Comparison of ENCODE assay signal across 8 mouse cellular contexts in genomic region chr16:45654465-45654864, GRCm38 (mm10). TPM values are rescaled to one million over a fixed set of nuclear protein-coding genes. Genes with fewer than 3 reads are reported as not detected.
DNase-seq lines count a peak whose midpoint lies in the region; ATAC-seq lines count a peak whose summit lies in the region.
"Had no signal": no experiment of that assay in that cellular context is flagged by ENCODE, and none has a peak within 500 bp of the region (broad histone marks: within the 10 kb centered on the region; RNA-seq: fewer than 3 reads in every experiment).

No protein-coding gene starts in this region.

- H3K27me3 ChIP-seq in hindbrain, embryonic 14.5 days (ENCODE audit: control insufficient read depth, insufficient read depth, low read length): peaks cover 13% of the 10 kb centered on the region; the same call in 1 of the 2 replicates
- H3K27me3 ChIP-seq in hindbrain, embryonic 16.5 days (replicated peaks; ENCODE audit: control insufficient read depth, insufficient read depth, low read length): no peaks in the 10 kb centered on the region
- peaks cover 16% of the 10 kb centered on the region for H3K27me3 ChIP-seq in embryonic facial prominence, embryonic 12.5 days
- H3K27me3 ChIP-seq in embryonic facial prominence, embryonic 15.5 days: peaks cover 14% of the 10 kb centered on the region; the same call in 1 of the 2 replicates
- peaks cover 8% of the 10 kb centered on the region; the same call in 1 of the 2 replicates for H3K27me3 ChIP-seq in midbrain, embryonic 11.5 days (ENCODE audit: control insufficient read depth, insufficient read depth, low read length)

- no peaks in the 10 kb centered on the region for H3K9me3 ChIP-seq in hindbrain, embryonic 14.5 days (ENCODE audit: control insufficient read depth, low read length)
- H3K9me3 ChIP-seq in hindbrain, embryonic 16.5 days (ENCODE audit: control insufficient read depth, low read length): no peaks in the 10 kb centered on the region
- H3K9me3 ChIP-seq in embryonic facial prominence, embryonic 12.5 days: no peaks in the 10 kb centered on the region
- no peaks in the 10 kb centered on the region for H3K9me3 ChIP-seq in embryonic facial prominence, embryonic 15.5 days (replicated peaks)
- no peaks in the 10 kb centered on the region for H3K9me3 ChIP-seq in midbrain, embryonic 11.5 days (ENCODE audit: control insufficient read depth, low read length)

- H3K4me3 ChIP-seq in hindbrain, embryonic 14.5 days (replicated peaks; ENCODE audit: low read length): no peak overlapping the region
- H3K4me3 ChIP-seq in hindbrain, embryonic 16.5 days (ENCODE audit: low read length): no peak overlapping the region
- no peak overlapping the region for H3K4me3 ChIP-seq in embryonic facial prominence, embryonic 12.5 days
- H3K4me3 ChIP-seq in embryonic facial prominence, embryonic 15.5 days (replicated peaks): no peak overlapping the region; the same call in 1 of the 2 replicates
- no peak overlapping the region for H3K4me3 ChIP-seq in midbrain, embryonic 11.5 days (ENCODE audit: low read depth, low read length)

- H3K27ac ChIP-seq in hindbrain, embryonic 14.5 days: no peak overlapping the region
- no peak overlapping the region for H3K27ac ChIP-seq in hindbrain, embryonic 16.5 days (ENCODE audit: low read depth, low read length)
- no peak overlapping the region for H3K27ac ChIP-seq in embryonic facial prominence, embryonic 12.5 days
- H3K27ac ChIP-seq in embryonic facial prominence, embryonic 15.5 days (replicated peaks): no peak overlapping the region
- H3K27ac ChIP-seq in midbrain, embryonic 11.5 days (ENCODE audit: low read depth, low read length): no peak overlapping the region

- ATAC-seq in hindbrain, embryonic 14.5 days (ENCODE audit: low FRiP score): peak; percentile 40; the same call in 1 of the 2 replicates
- ATAC-seq in hindbrain, embryonic 16.5 days: no peak
- ATAC-seq in embryonic facial prominence, embryonic 12.5 days (ENCODE audit: insufficient number of reproducible peaks, insufficient read depth, low FRiP score, low TSS enrichment): no peak
- no peak for ATAC-seq in embryonic facial prominence, embryonic 15.5 days (ENCODE audit: insufficient number of reproducible peaks, low FRiP score, low TSS enrichment, low read depth)
- ATAC-seq in midbrain, embryonic 11.5 days (ENCODE audit: low FRiP score): no peak

- H3K4me1 ChIP-seq in hindbrain, embryonic 14.5 days (replicated peaks; ENCODE audit: control insufficient read depth, insufficient read depth, low read length): no peaks in the 10 kb centered on the region; the same call in 1 of the 2 replicates
- H3K4me1 ChIP-seq in hindbrain, embryonic 16.5 days (ENCODE audit: control insufficient read depth, insufficient read depth, low read depth, low read length): peaks cover 5% of the 10 kb centered on the region; the same call in 1 of the 2 replicates
- peaks cover 6% of the 10 kb centered on the region; the same call in 1 of the 2 replicates for H3K4me1 ChIP-seq in embryonic facial prominence, embryonic 12.5 days
- H3K4me1 ChIP-seq in embryonic facial prominence, embryonic 15.5 days: peaks cover 8% of the 10 kb centered on the region; the same call in 1 of the 2 replicates
- peaks cover 2% of the 10 kb centered on the region; the same call in 1 of the 2 replicates for H3K4me1 ChIP-seq in midbrain, embryonic 11.5 days (ENCODE audit: control insufficient read depth, insufficient read depth, low read length)

- DNase-seq in hindbrain, embryonic 14.5 days (ENCODE audit: low spot score): no peak
- DNase-seq in midbrain, embryonic 11.5 days (ENCODE audit: low spot score, missing footprints): peak; percentile 65
- DNase-seq in spleen, postnatal 14 days (ENCODE audit: low spot score in 2 of 2): no peak
- DNase-seq in MN1 (ENCODE audit: low spot score): no peak
- DNase-seq: heart, postnatal 14 days had no signal

- H3K9ac ChIP-seq in hindbrain, embryonic 14.5 days: no peak overlapping the region; the same call in 1 of the 2 replicates
- H3K9ac ChIP-seq in hindbrain, embryonic 16.5 days (ENCODE audit: low read depth, low read length): no peak overlapping the region
- no peak overlapping the region for H3K9ac ChIP-seq in embryonic facial prominence, embryonic 12.5 days
- H3K9ac ChIP-seq in embryonic facial prominence, embryonic 15.5 days: no peak overlapping the region
- no peak overlapping the region for H3K9ac ChIP-seq in midbrain, embryonic 11.5 days (ENCODE audit: low read length)

- H3K4me2 ChIP-seq in hindbrain, embryonic 14.5 days (replicated peaks): 0 out of 2 replicates have a peak overlapping the region, but pooled peaks have one; percentile 55
- no peak overlapping the region; the same call in 1 of the 2 replicates for H3K4me2 ChIP-seq in hindbrain, embryonic 16.5 days (ENCODE audit: low read length)
- peak overlapping the region; percentile 56; the same call in 1 of the 2 replicates for H3K4me2 ChIP-seq in embryonic facial prominence, embryonic 12.5 days (replicated peaks)
- H3K4me2 ChIP-seq in embryonic facial prominence, embryonic 15.5 days (replicated peaks): 0 out of 2 replicates have a peak overlapping the region, but pooled peaks have one; percentile 66
- no peak overlapping the region for H3K4me2 ChIP-seq in midbrain, embryonic 11.5 days

- 64% methylated on average over 9 of the region's 9 CpGs for WGBS in hindbrain, embryonic 14.5 days
- 67% methylated on average over 9 of the region's 9 CpGs for WGBS in hindbrain, embryonic 16.5 days
- 63% methylated on average over 9 of the region's 9 CpGs for WGBS in embryonic facial prominence, embryonic 12.5 days
- 61% methylated on average over 9 of the region's 9 CpGs for WGBS in embryonic facial prominence, embryonic 15.5 days
- 56% methylated on average over 9 of the region's 9 CpGs for WGBS in midbrain, embryonic 11.5 days

- no peaks in the 10 kb centered on the region for H3K36me3 ChIP-seq in hindbrain, embryonic 14.5 days (replicated peaks; ENCODE audit: control insufficient read depth, insufficient read depth)
- no peaks in the 10 kb centered on the region for H3K36me3 ChIP-seq in hindbrain, embryonic 16.5 days (ENCODE audit: control insufficient read depth, insufficient read depth, low read length)
- H3K36me3 ChIP-seq in embryonic facial prominence, embryonic 12.5 days: no peaks in the 10 kb centered on the region
- no peaks in the 10 kb centered on the region for H3K36me3 ChIP-seq in embryonic facial prominence, embryonic 15.5 days
- no peaks in the 10 kb centered on the region for H3K36me3 ChIP-seq in midbrain, embryonic 11.5 days (ENCODE audit: control insufficient read depth, insufficient read depth, low read length)

RNA-seq across cellular contexts. Expression of gene BC016579, which starts 0.6 kb away (rescaled TPM):
- polyA plus RNA-seq in hindbrain, embryonic 14.5 days (2014; fragmentation: Nextera tagmentation; extraction: Ambion mirVana): 0.09 TPM in 1 of 2 replicates, not detected in the other
- not detected in 2 replicates for polyA plus RNA-seq in hindbrain, embryonic 16.5 days (2015; fragmentation: Nextera tagmentation; extraction: Ambion mirVana)
- polyA plus RNA-seq in embryonic facial prominence, embryonic 12.5 days (2016; fragmentation: Nextera tagmentation; extraction: Ambion mirVana): not detected in 2 replicates
- 0.79 and 1.5 TPM in 2 replicates for polyA plus RNA-seq in embryonic facial prominence, embryonic 15.5 days (2015; fragmentation: Nextera tagmentation; extraction: Ambion mirVana)
- 0.08 TPM in 1 of 2 replicates, not detected in the other for polyA plus RNA-seq in midbrain, embryonic 11.5 days (2014; fragmentation: Nextera tagmentation; extraction: Ambion mirVana)

RNA-seq across cellular contexts. Expression of gene Tmprss7, which starts 39.0 kb away (rescaled TPM):
- polyA plus RNA-seq in hindbrain, embryonic 14.5 days (2014; fragmentation: Nextera tagmentation; extraction: Ambion mirVana): 0.53 and 0.59 TPM in 2 replicates
- polyA plus RNA-seq in hindbrain, embryonic 16.5 days (2015; fragmentation: Nextera tagmentation; extraction: Ambion mirVana): 0.50 and 0.87 TPM in 2 replicates
- polyA plus RNA-seq in embryonic facial prominence, embryonic 12.5 days (2016; fragmentation: Nextera tagmentation; extraction: Ambion mirVana): 0.22 and 0.29 TPM in 2 replicates
- polyA plus RNA-seq in embryonic facial prominence, embryonic 15.5 days (2015; fragmentation: Nextera tagmentation; extraction: Ambion mirVana): 0.20 and 0.22 TPM in 2 replicates
- 0.18 and 0.32 TPM in 2 replicates for polyA plus RNA-seq in midbrain, embryonic 11.5 days (2014; fragmentation: Nextera tagmentation; extraction: Ambion mirVana)

RNA-seq across cellular contexts. Expression of gene Gcsam, which starts 44.3 kb away (rescaled TPM):
- 0.08 TPM in 1 of 2 replicates, not detected in the other for polyA plus RNA-seq in hindbrain, embryonic 14.5 days (2014; fragmentation: Nextera tagmentation; extraction: Ambion mirVana)
- polyA plus RNA-seq in hindbrain, embryonic 16.5 days (2015; fragmentation: Nextera tagmentation; extraction: Ambion mirVana): 0.05 TPM in 1 of 2 replicates, not detected in the other
- polyA plus RNA-seq in embryonic facial prominence, embryonic 12.5 days (2016; fragmentation: Nextera tagmentation; extraction: Ambion mirVana): 0.11 and 0.26 TPM in 2 replicates
- 2.7 and 2.8 TPM in 2 replicates for polyA plus RNA-seq in embryonic facial prominence, embryonic 15.5 days (2015; fragmentation: Nextera tagmentation; extraction: Ambion mirVana)
- polyA plus RNA-seq in midbrain, embryonic 11.5 days (2014; fragmentation: Nextera tagmentation; extraction: Ambion mirVana): 0.14 TPM in 1 of 2 replicates, not detected in the other

Comparison
In these comparisons a context has a peak if more than half of its experiments do, and no peak if none do; other contexts are left out.
1. H3K4me2 ChIP-seq: peak in hindbrain, embryonic 14.5 days (single experiment), embryonic facial prominence, embryonic 12.5 days (single experiment) and embryonic facial prominence, embryonic 15.5 days (single experiment); none in hindbrain, embryonic 16.5 days (single experiment) and midbrain, embryonic 11.5 days (single experiment).